Mouse (Mus musculus): Measurements from ENCODE around the gene Fbxo46. TPM values are rescaled to one million over a fixed set of nuclear protein-coding genes. Genes with fewer than 3 reads are reported as not detected.
A peak's percentile ranks its signal among the peaks of the same experiment; 100 is the strongest.
"Not testable (repeated sequence)": the region's sequence is repeated elsewhere in the genome, so short reads cannot be mapped to it uniquely, and the experiment has no call there.

The Fbxo46 gene
- total RNA-seq, 2 experiments from 2014 or later: 13.0 to 13.6 TPM

DNA sequence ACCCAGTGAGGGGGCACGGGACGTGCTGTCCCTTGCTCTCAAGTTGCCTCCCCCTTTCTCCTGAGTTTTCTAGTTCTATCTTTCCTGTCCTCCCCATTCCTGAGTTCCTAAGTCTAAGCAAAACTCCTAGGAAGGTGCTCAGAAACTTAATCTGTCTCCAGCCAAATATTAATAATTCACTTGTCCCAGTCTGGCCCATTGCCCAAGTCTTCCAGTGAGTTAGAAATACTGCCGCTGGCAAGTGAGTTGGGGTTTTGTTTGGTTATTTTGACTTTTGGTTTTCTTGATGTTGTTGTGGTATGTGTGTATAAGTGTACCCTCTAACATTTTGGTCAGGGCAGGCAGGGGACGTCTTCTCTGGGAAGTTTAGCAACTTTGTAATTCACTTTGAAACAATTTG, 2.0 kb downstream of the Fbxo46 start:
- intact Hi-C loops (cut with DNase I): no loop called here
- DNase-seq (ENCODE audit: extremely low spot score in 1 of 2, low spot score in 2 of 2): no peak

DNA sequence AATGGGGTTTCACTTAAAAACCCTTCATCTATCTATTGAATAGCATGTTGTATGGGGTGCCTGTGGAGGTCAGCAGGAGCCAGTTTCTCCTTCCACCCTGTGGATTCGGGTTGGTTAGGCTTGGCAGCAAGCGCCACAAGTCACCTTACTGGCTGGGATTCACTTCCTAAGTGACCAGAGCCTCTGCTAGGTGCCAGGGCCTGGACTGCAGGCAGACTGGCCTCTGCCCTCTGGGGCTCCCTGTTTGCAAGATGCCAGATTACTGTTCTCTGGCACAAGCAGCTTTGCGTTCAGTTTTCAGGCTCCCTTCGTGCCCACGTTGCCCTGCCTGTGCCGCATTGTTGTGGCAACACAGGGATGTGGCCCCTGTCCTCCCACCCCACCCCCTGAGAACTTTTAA, 5.1 kb downstream of the Fbxo46 start:
- no peak for DNase-seq (ENCODE audit: extremely low spot score in 1 of 2, low spot score in 2 of 2)
- intact Hi-C loops (cut with DNase I): no loop called here

DNA sequence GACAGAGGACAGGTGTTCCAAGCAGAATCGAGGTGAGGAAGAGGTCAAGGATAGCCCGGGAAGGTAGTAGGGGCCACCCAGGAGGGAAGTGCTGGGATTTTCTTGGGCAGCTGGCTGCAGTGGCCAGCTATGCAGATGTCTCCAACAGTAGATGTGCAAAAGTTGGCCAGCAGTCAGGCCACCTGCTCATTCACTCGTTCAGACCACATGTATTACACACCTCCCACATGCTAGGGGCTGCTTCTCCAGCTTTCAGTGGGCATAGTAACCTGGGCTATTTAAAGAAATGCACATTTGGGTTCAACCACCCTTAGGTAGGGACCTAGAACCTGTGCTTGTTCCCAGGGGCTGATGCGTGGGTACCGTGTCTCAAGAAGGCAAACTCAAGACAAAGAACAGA, 8.1 kb downstream of the Fbxo46 start:
- DNase-seq (ENCODE audit: extremely low spot score in 1 of 2, low spot score in 2 of 2): no peak

DNA sequence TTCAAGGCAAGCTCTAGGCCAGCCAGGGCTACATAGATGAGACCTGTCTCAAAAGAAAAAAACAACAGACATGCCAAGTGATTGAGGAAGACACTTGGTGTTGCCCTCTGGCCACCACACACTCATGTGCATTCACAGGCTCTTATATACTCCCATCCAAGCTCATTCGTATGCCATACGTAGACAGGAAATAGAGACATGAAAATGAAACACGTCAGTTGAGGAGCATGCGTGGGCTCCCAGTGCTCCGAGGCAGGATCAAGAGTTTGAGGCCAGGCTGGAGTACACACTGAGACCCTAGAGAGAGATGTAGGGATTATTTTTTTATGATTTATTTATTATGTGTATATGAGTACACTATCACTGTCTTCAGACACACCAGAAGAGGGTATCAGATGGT, 9.7 kb downstream of the Fbxo46 start:
- no peak for DNase-seq (ENCODE audit: extremely low spot score in 1 of 2, low spot score in 2 of 2)
- intact Hi-C loops (cut with DNase I): no loop called here

More for the DNA sequence above, 8.1 kb downstream of the Fbxo46 start:
- intact Hi-C loops (cut with DNase I): no loop called here

DNA sequence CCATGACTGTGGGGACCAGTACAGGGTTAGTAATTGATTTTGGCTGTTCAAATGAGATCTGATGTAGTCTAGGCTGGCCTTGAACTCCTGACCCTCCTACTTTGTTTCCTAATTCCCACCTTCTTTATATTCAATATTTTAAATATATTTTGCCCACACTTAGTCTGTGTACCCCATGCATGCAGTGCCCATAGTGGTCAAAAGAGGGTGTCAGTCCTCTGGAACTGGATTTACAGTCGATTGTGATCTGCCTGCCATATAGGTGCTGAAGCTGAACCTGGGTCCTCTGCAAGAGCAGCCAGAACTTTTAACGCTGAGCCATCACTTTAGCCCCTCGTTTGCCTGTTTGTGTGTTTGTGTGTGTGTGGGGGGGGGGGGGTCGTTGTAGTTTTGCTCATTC, 11.0 kb downstream of the Fbxo46 start:
- intact Hi-C loops (cut with DNase I): no loop called here
- DNase-seq (ENCODE audit: extremely low spot score in 1 of 2, low spot score in 2 of 2): no peak

DNA sequence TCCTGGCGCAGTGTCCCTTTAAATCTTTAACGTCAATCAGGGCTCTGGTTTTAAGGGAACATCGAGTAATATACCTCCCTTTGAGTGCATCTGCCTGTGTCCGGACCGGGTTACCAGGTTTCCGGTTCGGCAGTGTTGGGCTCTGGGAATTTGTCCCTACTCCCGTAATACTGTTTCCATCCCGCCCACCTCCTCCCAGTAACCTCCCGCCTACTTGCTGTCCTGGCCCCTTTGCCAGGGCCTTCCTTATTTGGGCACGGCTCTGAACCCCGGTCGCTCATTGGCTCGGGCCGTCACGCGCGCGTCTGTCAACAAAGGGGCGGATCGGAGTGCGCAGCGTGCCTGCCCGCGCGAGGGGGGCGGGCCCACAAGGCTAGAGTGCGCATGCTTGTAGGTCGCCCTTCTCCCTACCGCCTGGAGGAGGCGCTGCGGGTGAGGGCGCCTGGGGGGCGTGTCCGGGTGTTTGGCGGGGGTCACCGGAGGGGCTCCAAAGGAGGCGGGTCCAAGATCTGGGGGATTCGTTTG, 11.7 kb downstream of the Fbxo46 start:
- peak; percentile 95 to 99 for DNase-seq (ENCODE audit: extremely low spot score in 1 of 2, low spot score in 2 of 2)
- intact Hi-C loops (cut with DNase I): no loop called here

DNA sequence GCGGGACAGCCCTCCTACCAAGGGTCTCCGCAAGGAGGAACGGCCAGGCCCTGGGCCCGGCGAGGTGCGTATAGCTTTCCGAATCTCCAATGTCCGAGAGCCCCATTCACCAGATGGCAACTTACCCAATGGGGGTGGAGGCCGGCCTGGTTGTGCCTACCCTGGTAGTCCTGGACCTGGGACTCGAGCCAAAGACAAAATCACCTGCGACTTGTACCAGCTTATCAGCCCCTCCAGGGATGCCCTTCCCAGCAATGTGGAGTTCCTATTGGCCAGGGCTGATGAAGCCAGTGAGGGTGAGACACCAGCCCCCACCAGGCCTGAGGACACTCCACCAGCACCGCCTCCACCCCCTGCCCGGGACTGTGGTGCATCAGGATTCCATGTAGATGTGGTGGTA, 16.5 kb downstream of the Fbxo46 start:
- peak in 1 of 2 experiments; percentile 48 for DNase-seq (ENCODE audit: extremely low spot score in 1 of 2, low spot score in 2 of 2)
- intact Hi-C loops (cut with DNase I): no loop called here

DNA sequence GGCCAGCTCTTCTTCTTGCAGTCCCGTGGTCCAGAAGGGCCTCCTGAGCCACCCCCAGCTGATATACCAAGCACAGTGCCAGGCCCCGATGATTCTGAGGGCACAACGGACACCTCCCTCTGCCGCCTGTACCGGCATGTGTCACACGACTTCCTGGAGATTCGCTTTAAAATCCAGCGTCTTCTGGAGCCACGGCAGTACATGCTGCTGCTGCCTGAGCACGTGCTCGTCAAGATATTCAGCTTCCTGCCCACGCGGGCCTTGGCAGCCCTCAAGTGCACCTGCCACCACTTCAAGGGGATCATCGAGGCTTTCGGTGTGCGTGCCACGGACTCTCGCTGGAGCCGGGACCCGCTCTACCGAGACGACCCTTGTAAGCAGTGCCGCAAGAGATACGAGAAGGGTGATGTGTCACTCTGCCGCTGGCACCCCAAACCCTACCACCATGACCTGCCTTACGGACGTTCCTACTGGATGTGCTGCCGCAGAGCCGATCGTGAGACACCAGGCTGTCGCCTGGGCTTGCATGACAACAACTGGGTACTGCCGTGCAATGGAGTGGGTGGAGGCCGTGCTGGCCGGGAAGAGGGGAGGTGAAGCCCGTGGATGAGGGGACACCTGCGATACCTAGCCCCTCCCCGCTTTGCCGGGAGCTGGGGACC, 17.1 kb downstream of the Fbxo46 start:
- intact Hi-C loops (cut with DNase I): no loop called here
- DNase-seq (ENCODE audit: extremely low spot score in 1 of 2, low spot score in 2 of 2): no peak

DNA sequence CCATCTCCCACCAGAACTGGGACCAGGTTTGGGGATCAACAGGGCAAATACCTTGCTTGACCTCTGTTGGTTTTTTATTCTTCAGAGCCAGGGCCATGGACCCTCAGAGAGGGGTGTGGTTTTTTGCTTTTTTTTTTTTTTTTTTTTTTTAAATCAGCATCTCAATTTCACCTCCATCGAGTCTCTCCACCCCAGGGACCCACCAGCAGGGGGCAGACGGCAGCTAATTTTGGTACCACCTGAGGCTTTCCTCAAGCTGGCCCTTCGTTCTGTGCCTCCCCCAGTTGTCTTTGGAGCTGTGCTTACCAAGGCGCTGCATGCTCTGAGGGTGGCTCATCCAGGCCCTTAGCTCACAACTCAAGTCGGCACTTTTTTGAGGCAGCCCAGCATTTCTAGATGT, 17.7 kb downstream of the Fbxo46 start:
- peak in 1 of 2 experiments; percentile 78 for DNase-seq (ENCODE audit: extremely low spot score in 1 of 2, low spot score in 2 of 2)
- intact Hi-C loops (cut with DNase I): no loop called here

DNA sequence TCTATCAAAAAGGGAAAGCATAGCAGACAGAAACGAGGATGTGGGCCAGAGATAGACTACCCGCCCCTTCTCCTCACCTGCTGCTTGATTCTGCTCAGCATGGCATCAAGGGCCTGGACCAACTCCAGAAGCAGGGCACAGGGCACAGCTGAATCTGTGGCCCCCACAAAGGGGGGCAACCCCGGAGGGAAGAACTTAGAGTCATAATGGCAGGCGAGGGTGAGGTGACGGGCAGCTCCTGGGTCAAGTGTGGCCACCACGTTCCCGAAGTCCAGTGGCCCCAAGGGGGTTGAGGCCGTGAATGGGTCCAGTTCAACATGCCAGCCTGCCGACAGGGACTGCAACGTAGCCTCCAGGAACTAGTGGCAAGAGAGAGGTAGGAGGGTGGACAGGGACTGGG, 27.1 kb downstream of the Fbxo46 start:
- intact Hi-C loops (cut with DNase I): no loop called here
- no peak for DNase-seq (ENCODE audit: extremely low spot score in 1 of 2, low spot score in 2 of 2)

DNA sequence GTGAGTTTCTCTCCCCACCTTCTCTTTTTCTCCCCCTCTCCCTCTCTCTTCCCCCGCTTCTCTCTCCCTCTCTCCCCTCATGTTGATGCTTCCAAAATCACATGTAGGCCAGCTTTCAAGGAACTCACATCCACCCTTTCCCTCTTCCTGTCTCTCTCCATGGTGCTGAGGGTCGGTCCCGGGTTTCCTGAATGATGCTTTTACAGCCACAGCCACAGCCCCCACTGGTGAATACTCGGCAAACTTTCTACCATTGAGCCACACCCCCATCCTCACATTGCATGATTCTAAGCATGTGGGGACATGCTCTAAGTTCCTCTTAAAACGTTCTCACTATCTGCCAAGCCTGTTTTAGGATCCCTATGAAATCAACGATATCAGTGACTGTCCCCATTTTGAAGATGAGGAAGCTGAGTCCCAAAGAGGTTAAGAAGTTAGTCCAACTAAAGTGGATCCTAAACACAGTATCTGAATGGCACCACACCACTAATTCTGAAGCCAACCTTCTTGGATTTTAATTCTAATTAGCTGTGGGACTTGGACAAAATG, 27.9 kb downstream of the Fbxo46 start:
- intact Hi-C loops (cut with DNase I): no loop called here
- no peak for DNase-seq (ENCODE audit: extremely low spot score in 1 of 2, low spot score in 2 of 2)

DNA sequence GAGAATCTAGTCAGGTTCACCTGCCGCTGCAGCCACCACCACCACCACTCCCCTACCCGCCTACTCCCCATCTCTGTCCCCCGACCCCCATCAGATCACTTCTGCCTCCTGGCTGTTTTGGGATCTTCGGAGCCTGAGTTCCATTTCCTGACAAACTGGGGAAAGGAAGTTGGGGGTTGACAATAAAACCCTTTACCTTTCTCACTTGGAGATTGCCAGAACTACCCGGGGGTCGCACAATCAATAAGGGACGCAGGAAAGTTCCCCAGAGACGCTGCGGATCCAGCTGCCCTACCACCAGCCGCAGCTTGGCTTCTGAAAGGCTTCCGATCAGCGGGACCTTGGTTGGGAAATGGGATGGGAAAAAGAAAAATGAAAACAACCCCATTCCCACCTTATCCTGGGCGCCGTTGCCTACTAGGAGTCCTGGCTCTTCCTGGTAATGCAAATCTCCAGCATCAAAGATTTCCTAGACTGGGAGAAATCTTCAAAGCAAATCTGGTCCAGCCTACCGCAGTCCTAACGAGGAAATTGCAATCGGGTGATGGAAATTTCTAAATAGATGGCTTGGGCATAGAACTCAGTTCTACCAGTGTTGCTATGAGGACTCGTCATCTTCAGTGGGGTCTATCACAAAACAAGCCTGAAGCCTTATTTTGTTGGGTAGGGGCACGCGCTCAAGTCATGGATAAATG, 28.7 kb downstream of the Fbxo46 start:
- no peak for DNase-seq (ENCODE audit: extremely low spot score in 1 of 2, low spot score in 2 of 2)
- intact Hi-C loops (cut with DNase I): no loop called here

DNA sequence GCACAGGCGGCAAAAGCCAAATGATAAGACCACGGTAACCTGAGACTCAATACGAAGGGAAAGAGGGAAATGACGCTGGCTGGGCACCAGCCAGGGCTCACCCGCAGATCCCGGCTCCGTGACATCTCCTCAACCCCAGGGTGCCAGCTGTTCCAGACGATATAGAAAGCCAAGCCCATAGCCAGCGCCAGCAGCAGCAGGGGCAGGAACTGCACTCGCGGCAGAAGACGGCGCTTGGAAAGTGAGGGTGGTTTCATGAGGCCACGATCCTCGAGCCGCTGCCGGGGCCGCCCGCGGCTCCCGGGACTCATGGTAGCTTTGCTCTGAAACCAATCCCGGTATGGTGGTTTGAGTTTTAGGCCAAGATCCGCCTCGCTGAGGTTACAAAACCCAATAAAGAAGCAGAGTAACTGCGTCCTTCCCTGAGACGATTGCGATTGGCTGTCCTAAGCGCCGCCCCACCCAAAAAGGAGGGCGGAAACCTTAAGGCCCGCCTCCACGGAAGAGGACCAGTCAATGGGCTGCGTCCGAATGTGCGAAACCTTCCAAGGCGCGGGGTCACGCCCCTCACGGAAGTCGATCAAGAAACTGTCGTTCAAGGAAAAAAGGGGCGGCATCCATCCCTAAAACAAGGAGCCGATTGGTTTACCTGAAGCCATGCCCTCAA, 29.3 kb downstream of the Fbxo46 start, which contains the start of gene Qpctl:
Qpctl (minus strand) TSS at position 417 of the 667 bp plus-strand sequence.
- intact Hi-C loops (cut with DNase I): no loop called here

DNA sequence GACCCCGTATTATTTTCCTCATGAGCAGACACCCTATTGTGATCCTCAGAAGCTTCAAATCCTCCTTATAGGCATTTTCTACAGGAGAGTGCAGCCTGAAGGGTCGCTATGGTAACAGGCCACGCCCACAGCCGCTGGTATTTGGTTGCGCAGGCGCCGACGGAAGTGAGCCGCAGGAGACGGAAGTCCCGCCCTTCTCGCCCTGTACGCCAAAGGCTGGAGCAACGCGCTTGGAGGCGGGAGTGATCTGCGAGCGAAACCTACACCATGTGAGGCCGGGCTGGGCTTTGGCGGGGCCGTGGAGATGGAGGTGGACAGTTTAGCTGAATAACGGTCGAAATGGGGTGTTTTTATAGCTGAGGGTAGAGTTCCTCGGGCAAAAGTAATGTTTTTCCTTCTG, 30.0 kb downstream of the Fbxo46 start, which contains the start of gene Snrpd2:
Snrpd2 (plus strand) TSS at position 97 of the 400 bp plus-strand sequence.
- DNase-seq (ENCODE audit: extremely low spot score in 1 of 2, low spot score in 2 of 2): peak; percentile 93 to 98
- intact Hi-C loops (cut with DNase I): no loop called here

More for the DNA sequence above, 29.3 kb downstream of the Fbxo46 start, which contains the start of gene Qpctl:
- peak; percentile 99 for DNase-seq (ENCODE audit: extremely low spot score in 1 of 2, low spot score in 2 of 2)

DNA sequence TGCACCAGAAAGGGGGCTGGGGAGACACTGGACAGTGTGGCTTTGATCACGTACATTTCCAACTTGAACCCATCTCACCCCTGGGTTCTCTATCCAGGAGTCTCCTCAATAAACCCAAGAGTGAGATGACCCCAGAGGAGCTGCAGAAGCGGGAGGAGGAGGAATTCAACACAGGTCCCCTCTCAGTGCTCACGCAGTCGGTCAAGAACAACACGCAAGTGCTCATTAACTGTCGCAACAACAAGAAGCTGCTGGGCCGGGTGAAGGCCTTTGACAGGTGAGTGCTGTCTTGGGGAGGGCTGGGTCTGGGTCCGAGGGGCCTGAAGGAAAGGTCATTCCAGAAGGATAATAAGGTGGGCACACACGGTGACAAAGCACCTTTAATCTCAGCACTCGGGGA, 31.5 kb downstream of the Fbxo46 start:
- not testable (repeated sequence) for DNase-seq (ENCODE audit: extremely low spot score in 1 of 2, low spot score in 2 of 2)

DNA sequence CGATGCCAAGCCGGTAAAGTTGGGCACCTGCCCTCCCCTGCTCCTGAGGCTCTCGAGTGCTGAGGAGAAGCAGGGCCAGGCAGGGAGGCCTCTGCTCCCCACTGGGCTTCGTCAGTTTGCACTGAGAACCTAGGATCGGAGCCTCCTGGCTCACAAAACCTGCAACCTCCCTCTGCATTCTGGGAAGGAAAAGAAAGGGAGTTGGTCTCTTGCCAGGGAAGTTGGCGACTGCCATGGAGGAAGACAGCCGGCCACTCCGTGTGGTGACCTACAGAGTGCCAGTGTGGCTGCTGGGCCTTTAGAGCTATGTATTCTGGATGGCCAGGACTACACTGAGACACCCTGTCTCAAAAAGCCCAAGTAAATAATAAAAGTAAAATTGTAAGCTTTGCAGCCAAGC, 35.1 kb downstream of the Fbxo46 start:
- no peak for DNase-seq (ENCODE audit: extremely low spot score in 1 of 2, low spot score in 2 of 2)
- intact Hi-C loops (cut with DNase I): no loop called here

More for the DNA sequence above, 31.5 kb downstream of the Fbxo46 start:
- intact Hi-C loops (cut with DNase I): not testable (repeated sequence)

DNA sequence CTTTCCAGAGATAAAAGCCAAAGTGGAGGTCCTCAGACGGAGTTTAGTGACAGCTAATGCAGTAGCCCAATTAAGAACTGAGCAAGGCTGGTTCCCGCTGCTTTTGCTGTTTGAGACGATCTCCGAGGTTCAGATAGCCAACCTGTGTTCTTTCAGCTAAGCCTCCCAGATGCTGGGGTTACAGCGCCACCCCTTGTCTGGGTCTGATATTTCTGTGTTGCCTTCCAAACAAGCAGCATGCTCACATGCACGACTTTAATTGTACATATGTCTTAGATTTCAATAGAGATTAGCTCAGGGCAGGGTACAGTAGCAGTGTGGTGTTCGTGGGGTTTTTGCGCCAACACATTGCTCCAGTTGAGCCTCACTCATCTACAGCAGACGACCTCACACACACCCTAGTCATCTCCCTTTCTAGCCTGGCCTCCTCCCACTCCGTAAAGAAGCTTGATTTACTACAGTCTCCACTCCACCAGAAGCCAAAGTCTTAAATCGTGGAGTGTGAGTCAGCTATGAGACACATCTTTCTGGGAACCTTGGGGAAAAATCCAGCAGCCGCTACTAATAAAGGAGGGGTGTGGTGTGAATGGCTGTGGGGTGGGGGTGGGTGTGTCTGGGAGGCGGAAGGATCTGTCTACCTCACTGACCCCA, 36.3 kb downstream of the Fbxo46 start:
- intact Hi-C loops (cut with DNase I): no loop called here

DNA sequence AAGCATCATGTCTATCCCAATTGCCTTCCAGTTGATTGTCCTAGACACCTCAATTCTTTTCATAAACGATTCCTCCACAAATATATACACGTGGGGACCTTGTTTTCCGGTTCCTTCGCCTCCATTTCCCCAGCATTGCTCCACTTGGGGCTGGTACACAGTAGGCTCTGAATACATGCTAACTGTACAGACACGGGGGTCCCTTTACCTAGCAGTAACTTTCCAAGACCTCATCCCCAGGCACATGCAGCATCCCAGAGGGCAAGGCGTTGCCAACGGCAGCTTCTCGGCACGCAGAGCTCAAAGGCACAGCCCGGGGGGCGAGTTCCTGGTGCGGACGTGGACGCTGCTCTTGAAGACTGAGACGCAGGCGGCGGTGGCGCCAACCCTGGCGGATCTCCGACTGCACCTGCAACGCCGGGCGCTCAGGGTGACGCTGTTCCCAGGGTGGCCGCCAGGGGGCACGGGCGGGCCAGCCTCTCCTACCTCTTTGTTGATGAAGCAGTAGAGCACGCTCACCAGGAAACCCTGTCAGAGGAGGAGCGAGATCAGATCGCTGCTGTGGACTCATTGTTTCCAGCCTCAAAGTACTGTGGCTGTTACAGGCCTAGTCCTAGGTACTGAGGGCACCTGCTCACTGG, 37.6 kb downstream of the Fbxo46 start:
- DNase-seq (ENCODE audit: extremely low spot score in 1 of 2, low spot score in 2 of 2): peak; percentile 88 to 92
- intact Hi-C loops (cut with DNase I): loop anchor here (1.0 kb wide), 1 partner anchor 16 kb away; no protein-coding TSS in a partner anchor

More for the DNA sequence above, 36.3 kb downstream of the Fbxo46 start:
- no peak for DNase-seq (ENCODE audit: extremely low spot score in 1 of 2, low spot score in 2 of 2)

Measured in left cerebral cortex, postnatal 10 days (tissue).